Mouse (Mus musculus) liver, adult (tissue): ENCODE measurements around the gene Camk2d.

ENCODE experiments used
- GATA4 ChIP-seq: IDR thresholded peaks from 2 replicates; pipeline ENCODE4 v1.6.1; 2014; ENCODE audit warnings: mild to moderate bottlenecking, low read length; ENCODE audit not compliant: insufficient replicate concordance

The Camk2d gene

DNA sequence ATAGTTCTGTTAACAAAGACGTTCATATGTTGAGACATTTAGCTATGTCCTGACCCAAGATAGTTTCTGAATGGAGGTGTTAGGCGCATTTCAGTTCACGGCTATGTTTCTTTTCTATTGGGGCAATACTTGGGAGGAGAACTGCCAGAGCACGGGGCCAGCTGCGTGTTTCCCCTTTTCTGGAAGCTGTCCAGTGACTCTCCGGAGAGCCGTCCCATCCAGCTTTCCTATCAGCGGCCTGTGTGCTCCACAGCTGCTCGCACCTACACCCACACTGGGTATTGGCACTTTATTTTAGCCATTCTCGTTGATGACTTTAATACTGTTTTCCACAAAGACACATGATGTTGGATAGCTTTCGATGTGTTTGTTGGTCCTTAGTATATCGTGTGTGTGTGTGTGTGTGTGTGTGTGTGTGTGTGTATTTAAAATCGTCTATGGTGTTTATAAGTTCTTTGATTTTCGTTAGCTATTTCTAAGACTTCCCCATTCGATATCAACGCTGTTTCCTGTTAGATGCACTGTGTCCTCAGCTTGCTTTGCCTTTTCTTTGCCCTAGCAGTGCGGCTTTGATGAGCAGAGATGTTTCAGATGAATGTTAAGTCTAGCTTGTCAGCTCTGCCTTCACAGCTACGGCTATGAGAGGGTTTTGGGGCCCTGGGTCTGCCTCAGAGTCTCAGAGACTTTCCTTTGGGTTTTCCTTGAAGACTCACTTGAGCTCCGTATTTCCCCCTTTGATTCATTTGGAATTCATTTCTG lies 34.2 kb downstream of the Camk2d start:
- peak; percentile 11; the same call in 1 of the 2 replicates for TF ChIP-seq GATA4

- TF ChIP-seq GATA4 = no peak
Measured at GRCm38 (mm10) chr3:126631583-126631982, 35.5 kb downstream of the Camk2d start.

DNA sequence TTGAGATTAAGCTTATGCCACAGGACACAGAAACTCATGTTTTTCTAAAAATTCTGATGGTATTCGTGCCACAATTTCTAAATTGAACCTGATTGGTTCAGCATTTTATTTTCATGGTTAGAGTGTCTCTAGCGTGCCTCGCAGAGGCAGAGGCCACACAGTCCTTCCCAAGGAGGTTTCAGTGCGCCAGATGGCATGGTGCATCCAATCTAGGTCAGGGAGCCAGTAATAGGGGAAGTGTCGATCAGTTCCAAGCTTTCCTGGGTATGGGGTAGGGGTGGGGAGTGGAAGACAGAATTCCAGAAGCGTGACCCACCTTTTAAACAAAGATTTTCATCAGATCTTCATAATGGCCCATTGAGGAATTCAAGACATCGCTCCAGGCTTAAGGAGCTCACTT lies 36.5 kb downstream of the Camk2d start:
- TF ChIP-seq GATA4 = no peak

DNA sequence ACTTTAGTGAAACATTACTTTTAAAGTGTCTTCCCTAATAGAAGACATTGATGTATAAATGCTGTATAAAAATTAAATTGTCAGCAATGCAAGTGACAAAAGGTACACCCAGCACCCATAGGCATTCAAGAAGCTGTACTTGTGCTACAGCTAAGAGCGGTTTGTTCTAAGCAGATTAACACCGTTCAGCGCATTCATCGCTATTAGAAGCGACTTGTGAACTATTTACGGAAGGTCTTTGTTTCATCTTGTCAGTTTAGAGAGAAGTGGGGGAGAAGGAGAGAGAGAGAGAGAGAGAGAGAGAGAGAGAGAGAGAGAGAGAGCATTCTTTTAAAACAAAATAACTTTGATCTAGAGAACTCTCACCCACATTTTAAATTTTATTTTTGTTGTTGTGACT lies 38.1 kb downstream of the Camk2d start:
- no peak for TF ChIP-seq GATA4

DNA sequence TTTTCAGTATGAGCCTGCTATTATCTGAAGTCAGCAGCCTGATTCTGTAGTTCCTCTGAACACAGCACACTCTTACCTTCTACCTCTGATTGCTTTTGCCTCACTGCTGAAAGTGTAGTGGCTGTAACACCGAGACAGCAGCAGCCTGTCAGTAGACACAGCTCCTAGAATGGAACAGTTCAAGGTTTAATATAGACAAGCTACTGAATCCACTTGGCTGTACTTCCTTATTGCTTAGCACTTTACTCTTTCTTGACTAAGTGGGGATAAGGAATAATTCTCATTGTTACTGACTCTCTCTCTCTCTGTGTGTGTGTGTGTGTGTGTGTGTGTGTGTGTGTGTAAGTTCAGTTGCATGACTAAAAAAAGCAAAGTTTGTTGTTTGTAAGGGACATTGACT lies 42.2 kb downstream of the Camk2d start:
- TF ChIP-seq GATA4 = no peak

DNA sequence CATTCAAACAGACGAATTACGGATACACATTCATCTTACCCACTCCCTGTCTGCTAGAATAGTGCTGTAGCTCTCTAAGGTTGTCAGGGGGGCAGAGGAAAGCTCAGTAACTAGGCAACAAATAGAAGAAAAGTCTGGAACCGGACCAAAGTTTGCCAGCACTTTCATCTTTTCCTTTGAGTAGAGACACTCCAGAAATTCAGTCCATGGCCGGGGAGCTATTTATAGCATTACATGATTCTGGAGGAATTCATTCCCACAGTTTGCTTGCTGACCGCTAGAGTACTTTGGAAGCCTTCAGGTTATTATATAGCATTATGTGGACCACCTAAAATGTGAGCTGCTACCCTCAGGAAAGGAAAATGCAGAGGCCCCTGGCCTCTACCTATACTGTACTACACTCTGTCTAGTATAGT lies 43.0 kb downstream of the Camk2d start:
- no peak for TF ChIP-seq GATA4

DNA sequence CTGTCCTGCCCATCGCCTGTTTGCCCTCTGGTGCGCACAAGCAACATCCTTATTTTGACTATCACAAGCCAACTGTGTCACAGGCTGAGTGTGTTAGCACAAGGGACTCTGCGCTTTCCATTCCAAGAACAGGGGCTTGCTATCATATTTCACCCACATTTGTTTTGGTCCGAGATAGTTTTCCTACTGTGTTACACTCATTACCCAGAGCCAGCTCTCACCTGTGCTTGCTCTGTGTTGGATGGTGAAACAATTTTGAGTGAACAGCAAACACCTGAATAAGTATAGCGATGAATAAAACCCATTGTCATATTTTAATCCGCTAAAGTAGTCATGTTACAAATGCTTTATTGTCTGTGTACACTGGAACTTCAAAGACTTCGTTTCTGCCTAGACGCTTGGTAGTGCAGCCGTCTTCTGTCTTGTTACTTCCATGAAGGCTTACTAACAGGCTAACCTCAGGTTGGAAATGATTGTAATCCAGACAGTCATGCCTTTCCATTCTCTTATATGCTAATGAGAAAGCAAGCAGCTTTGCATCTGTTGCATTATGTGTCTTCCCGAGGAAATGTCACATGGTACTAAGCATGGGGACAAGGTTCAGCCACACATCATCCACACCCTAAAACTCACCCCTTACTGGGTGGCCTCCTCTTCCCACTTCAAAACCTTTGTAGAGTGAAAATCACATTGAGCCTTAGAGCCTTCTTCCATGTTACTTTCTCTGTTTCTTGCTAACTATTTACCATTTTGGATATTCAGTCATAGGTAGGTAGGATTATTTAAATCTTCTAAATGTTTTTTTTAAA lies 44.5 kb downstream of the Camk2d start:
- no peak for TF ChIP-seq GATA4

DNA sequence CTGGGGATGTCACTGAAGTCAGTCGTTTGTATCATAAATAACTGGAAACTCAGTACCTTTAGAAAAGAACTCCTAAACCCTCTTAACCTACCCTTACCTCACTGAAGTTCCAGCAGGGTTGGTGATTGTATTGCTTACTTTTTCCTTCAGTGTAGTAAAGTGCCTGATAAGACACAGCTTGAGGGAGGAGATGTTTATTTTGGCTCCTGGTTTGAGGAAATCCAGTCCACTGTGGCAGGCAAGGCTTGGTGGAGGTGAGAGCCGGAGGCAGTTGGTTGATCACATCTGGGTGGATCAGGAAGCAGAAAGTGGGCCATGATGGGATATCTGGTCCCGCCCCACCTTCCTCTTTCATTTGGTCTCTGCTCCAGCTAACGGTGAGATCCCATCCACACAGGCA lies 45.3 kb downstream of the Camk2d start:
- no peak for TF ChIP-seq GATA4

- TF ChIP-seq GATA4 = no peak
Measured at GRCm38 (mm10) chr3:126643071-126644010, 47.2 kb downstream of the Camk2d start.

- no peak for TF ChIP-seq GATA4
Measured at GRCm38 (mm10) chr3:126650332-126650731, 54.2 kb downstream of the Camk2d start.

DNA sequence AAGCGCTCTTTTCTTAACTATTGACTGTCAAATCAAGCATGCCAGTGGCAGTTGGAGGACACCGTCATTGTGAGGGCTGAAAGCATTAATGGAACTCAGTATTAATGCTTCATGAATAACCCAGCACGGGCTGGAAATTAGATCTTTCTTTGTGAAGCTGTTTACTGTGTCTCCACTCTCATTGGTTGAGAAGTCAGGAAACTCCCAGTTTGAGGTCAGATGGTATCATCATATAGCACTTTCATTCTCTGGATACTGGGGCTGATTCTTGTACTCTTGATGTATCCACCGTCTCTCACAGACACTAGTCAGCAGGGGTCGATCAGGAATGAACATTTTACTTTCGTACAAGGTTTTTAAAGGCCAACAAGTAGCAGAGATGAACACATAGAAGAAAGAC lies 54.6 kb downstream of the Camk2d start:
- no peak for TF ChIP-seq GATA4

DNA sequence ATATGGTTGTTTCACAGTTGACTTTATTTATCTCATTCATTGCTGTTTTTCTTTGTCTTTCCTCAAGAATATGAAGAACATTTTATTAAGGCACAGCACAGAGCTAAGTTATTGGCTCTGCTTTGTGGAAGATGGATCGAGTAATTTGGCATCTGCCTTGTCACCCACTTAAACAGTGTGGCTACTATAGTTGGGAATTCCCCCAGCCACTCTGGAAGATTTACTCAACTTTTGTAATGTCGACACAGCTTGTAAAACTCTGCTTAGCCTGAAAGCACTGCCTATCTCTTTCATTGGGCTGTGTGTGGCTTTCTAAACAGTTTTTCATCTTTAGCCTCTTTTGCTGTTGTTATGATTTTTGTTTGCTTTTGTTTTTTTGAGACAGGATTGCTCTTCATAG lies 56.3 kb downstream of the Camk2d start:
- TF ChIP-seq GATA4 = no peak

GRCm38 (mm10) chr3:126653118-126653517 lies 57.0 kb downstream of the Camk2d start:
- TF ChIP-seq GATA4 = no peak

GRCm38 (mm10) chr3:126656173-126656572 lies 60.1 kb downstream of the Camk2d start:
- no peak for TF ChIP-seq GATA4

GRCm38 (mm10) chr3:126657895-126658294 lies 61.8 kb downstream of the Camk2d start:
- no peak for TF ChIP-seq GATA4

DNA sequence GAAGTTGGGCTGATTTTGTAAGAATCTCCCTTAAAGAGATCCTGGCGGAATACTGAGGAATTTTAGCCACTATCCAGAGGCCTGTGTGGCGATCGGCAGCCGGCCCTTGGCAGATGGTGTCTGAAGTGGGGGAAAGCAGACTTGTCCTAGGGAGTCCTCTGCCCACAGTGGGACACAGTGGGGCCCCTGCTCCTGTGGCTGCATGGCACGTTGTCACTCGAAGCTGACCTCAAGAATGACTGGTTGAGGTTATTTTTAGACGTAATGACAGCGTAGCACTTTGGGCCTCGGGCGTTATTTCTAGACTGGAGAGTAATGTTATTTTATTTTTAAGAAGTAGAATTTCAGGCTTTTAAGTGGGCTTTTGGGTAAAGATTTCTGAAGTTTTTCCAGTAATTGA lies 62.7 kb downstream of the Camk2d start:
- TF ChIP-seq GATA4 = no peak

- no peak for TF ChIP-seq GATA4
Measured at GRCm38 (mm10) chr3:126659235-126659634, 63.1 kb downstream of the Camk2d start.
